Mouse (Mus musculus): ENCODE results near the gene Gm3285.

Gene Gm3285

GRCm38 (mm10) chr10:77861675-77862074, at the start of gene Gm3285:
Gm3285 (plus strand) TSS chr10:77861975.
- no peak for DNase-seq (ENCODE audit: low spot score)

- DNase-seq (ENCODE audit: low spot score) = no peak
These were observed 47.4 kb upstream of the Gm3285 start, which contains the start of gene Gm2696 for GRCm38 (mm10) chr10:77814382-77814781. Gm2696 (plus strand) TSS chr10:77814682.

GRCm38 (mm10) chr10:77815514-77815913, 46.3 kb upstream of the Gm3285 start:
- DNase-seq (ENCODE audit: low spot score) = peak; percentile 2

- no peak for DNase-seq (ENCODE audit: low spot score)
These were observed 43.3 kb upstream of the Gm3285 start for GRCm38 (mm10) chr10:77818523-77818922.

GRCm38 (mm10) chr10:77819203-77819602, 42.6 kb upstream of the Gm3285 start:
- no peak for DNase-seq (ENCODE audit: low spot score)

GRCm38 (mm10) chr10:77826951-77827350, 34.8 kb upstream of the Gm3285 start, which contains the start of gene Krtap10-4:
Krtap10-4 (minus strand) TSS chr10:77827095.
- DNase-seq (ENCODE audit: low spot score) = no peak

- no peak for DNase-seq (ENCODE audit: low spot score)
These were observed 26.1 kb upstream of the Gm3285 start, which contains the start of gene Krtap10-10 for GRCm38 (mm10) chr10:77835647-77836046. Krtap10-10 (plus strand) TSS chr10:77835947.

- no peak for DNase-seq (ENCODE audit: low spot score)
These were observed 22.8 kb upstream of the Gm3285 start for GRCm38 (mm10) chr10:77839006-77839405.

GRCm38 (mm10) chr10:77846503-77846902, 15.3 kb upstream of the Gm3285 start, which contains the start of gene Gm36176:
Gm36176 (plus strand) TSS chr10:77846803.
- no peak for DNase-seq (ENCODE audit: low spot score)

GRCm38 (mm10) chr10:77846961-77847360, 14.8 kb upstream of the Gm3285 start:
- DNase-seq (ENCODE audit: low spot score) = no peak

GRCm38 (mm10) chr10:77847538-77847937, 14.2 kb upstream of the Gm3285 start:
- DNase-seq (ENCODE audit: low spot score) = no peak

- DNase-seq (ENCODE audit: low spot score) = no peak
These were observed 9.2 kb upstream of the Gm3285 start, which contains the start of gene Gm10318 for GRCm38 (mm10) chr10:77852559-77852958. Gm10318 (plus strand) TSS chr10:77852859.

- peak; percentile 34 for DNase-seq (ENCODE audit: low spot score)
These were observed 2.4 kb downstream of the Gm3285 start for GRCm38 (mm10) chr10:77864067-77864761.

GRCm38 (mm10) chr10:77864762-77865143, 3.0 kb downstream of the Gm3285 start:
- DNase-seq (ENCODE audit: low spot score) = no peak

GRCm38 (mm10) chr10:77867546-77867945, 5.8 kb downstream of the Gm3285 start:
- DNase-seq (ENCODE audit: low spot score) = no peak

GRCm38 (mm10) chr10:77869651-77870050, 7.9 kb downstream of the Gm3285 start:
- DNase-seq (ENCODE audit: low spot score) = no peak

- no peak for DNase-seq (ENCODE audit: low spot score)
These were observed 17.2 kb downstream of the Gm3285 start for GRCm38 (mm10) chr10:77878985-77879384.

- DNase-seq (ENCODE audit: low spot score) = no peak
These were observed 18.5 kb downstream of the Gm3285 start for GRCm38 (mm10) chr10:77880305-77880704.

- no peak for DNase-seq (ENCODE audit: low spot score)
These were observed 20.8 kb downstream of the Gm3285 start for GRCm38 (mm10) chr10:77882553-77882952.

- no peak for DNase-seq (ENCODE audit: low spot score)
These were observed 24.4 kb downstream of the Gm3285 start for GRCm38 (mm10) chr10:77886007-77886747.

- DNase-seq (ENCODE audit: low spot score) = no peak
These were observed 29.3 kb downstream of the Gm3285 start for GRCm38 (mm10) chr10:77890987-77891565.

GRCm38 (mm10) chr10:77895562-77895961, 33.8 kb downstream of the Gm3285 start:
- no peak for DNase-seq (ENCODE audit: low spot score)

- DNase-seq (ENCODE audit: low spot score) = no peak
These were observed 38.4 kb downstream of the Gm3285 start for GRCm38 (mm10) chr10:77900126-77900525.
